20 mouse cellular contexts compared by ENCODE assay signal in the genomic region with DNA sequence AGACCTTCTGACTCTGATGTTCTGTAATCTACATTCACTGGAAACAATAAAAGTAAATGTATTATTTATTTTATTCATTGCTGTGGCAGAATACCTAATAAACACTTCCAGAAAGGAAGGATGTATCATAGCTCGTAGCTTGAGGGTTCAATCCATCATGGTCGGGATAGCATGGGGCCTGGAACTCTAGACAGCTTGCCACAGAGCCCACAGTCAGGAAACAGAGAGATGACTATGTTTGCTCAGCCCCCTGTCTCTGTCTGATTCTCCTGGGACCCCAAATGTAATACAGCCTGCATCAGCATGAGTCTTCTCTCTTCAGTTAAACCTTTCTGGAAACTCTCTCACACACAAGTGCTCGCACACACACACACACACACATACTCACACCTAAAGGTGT.
DNase-seq lines count a peak whose midpoint lies in the region; ATAC-seq and TF ChIP-seq lines count a peak whose summit lies in the region.
"Had no signal": no experiment of that assay in that cellular context is flagged by ENCODE, and none has a peak within 500 bp of the region (broad histone marks: within the 10 kb centered on the region; RNA-seq: fewer than 3 reads in every experiment).

No protein-coding gene starts in this region.

- no peak for TF ChIP-seq CTCF in heart, adult 2 months (IDR thresholded peaks at IDR 0.05)

- ATAC-seq in heart, embryonic 11.5 days (replicated peaks; ENCODE audit: insufficient number of reproducible peaks, low FRiP score, low TSS enrichment), result no peak
- ATAC-seq in lung, embryonic 16.5 days (ENCODE audit: low read depth), result peak; percentile 23; the same call in 1 of the 2 replicates
- ATAC-seq: forebrain, embryonic 14.5 days; hindbrain, embryonic 16.5 days; inflammation-experienced regulatory T-cells, adult 6 months; intestine, postnatal 0 days had no signal

- no peak overlapping the region for H3K4me3 ChIP-seq in heart, adult 2 months
- H3K4me3 ChIP-seq in heart, embryonic 11.5 days (ENCODE audit: low read depth, low read length), result no peak overlapping the region
- no peak overlapping the region for H3K4me3 ChIP-seq in lung, embryonic 16.5 days (ENCODE audit: low read length)
- H3K4me3 ChIP-seq: embryonic facial prominence, embryonic 15.5 days; erythroblast, embryonic 14.5 days; forebrain, embryonic 10.5 days; heart, embryonic 10.5 days; hindbrain, embryonic 12.5 days had no signal

- TF ChIP-seq EP300 in heart, adult 2 months (IDR thresholded peaks at IDR 0.05; ENCODE audit: insufficient read depth, low read depth, low read length), result no peak

- peak overlapping the region; percentile 51 for H3K27ac ChIP-seq in heart, adult 2 months
- H3K27ac ChIP-seq in heart, embryonic 11.5 days (ENCODE audit: low read depth, low read length), result no peak overlapping the region
- no peak overlapping the region for H3K27ac ChIP-seq in lung, embryonic 16.5 days (ENCODE audit: low read length)
- H3K27ac ChIP-seq: embryonic facial prominence, embryonic 15.5 days; forebrain, embryonic 10.5 days; heart, embryonic 10.5 days; hindbrain, embryonic 12.5 days had no signal

- TF ChIP-seq POLR2A in heart, adult 2 months (IDR thresholded peaks at IDR 0.05; ENCODE audit: insufficient read depth, low read depth, low read length), result no peak

- 51% methylated on average over 3 of the region's 3 CpGs for WGBS in heart, adult 2 months
- 80% methylated on average over 3 of the region's 3 CpGs for WGBS in heart, embryonic 11.5 days (ENCODE audit: insufficient replicate concordance)
- 76% methylated on average over 3 of the region's 3 CpGs for WGBS in lung, embryonic 16.5 days

- DNase-seq in heart, adult 2 months, result no peak
- DNase-seq in lung, postnatal 25 days (ENCODE audit: low spot score), result no peak
- DNase-seq in 3T3-L1 (ENCODE audit: low read depth, low spot score) (peak; percentile 61), 416B (ENCODE audit: low read depth) (peak; percentile 41)
- no peak for DNase-seq in retina, postnatal 1 day
- DNase-seq: adrenal gland, postnatal 10 days; cerebellum, adult 11-12 months; cerebellum, adult 9-11 months; cerebellum, postnatal 36 days had no signal

- no peaks in the 10 kb centered on the region for H3K9me3 ChIP-seq in heart, embryonic 11.5 days (replicated peaks; ENCODE audit: control insufficient read depth, low read length)
- H3K9me3 ChIP-seq in lung, embryonic 16.5 days (ENCODE audit: control insufficient read depth, low read length), result no peaks in the 10 kb centered on the region
- H3K9me3 ChIP-seq: embryonic facial prominence, embryonic 15.5 days; forebrain, embryonic 10.5 days; heart, embryonic 10.5 days; hindbrain, embryonic 12.5 days had no signal

- no peak overlapping the region for H3K9ac ChIP-seq in heart, adult 2 months (ENCODE audit: low read depth, low read length)
- no peak overlapping the region for H3K9ac ChIP-seq in heart, embryonic 11.5 days (ENCODE audit: low read depth, low read length)
- H3K9ac ChIP-seq in lung, embryonic 16.5 days (ENCODE audit: low read length), result no peak overlapping the region
- H3K9ac ChIP-seq: embryonic facial prominence, embryonic 15.5 days; hindbrain, embryonic 12.5 days had no signal

- H3K27me3 ChIP-seq in heart, adult 2 months (ENCODE audit: control insufficient read depth, insufficient read depth, low read length), result no peaks in the 10 kb centered on the region
- no peaks in the 10 kb centered on the region for H3K27me3 ChIP-seq in heart, embryonic 11.5 days (ENCODE audit: control insufficient read depth, insufficient read depth, low read length)
- no peaks in the 10 kb centered on the region for H3K27me3 ChIP-seq in lung, embryonic 16.5 days (ENCODE audit: control insufficient read depth, insufficient read depth, low read depth, low read length)
- H3K27me3 ChIP-seq: embryonic facial prominence, embryonic 15.5 days; hindbrain, embryonic 12.5 days had no signal

- intact Hi-C loops in heart, adult 2 months (cut with DNase I), result loop anchor here (1.0 to 2.0 kb wide), 2 partner anchors 65 to 136 kb away; no protein-coding TSS in a partner anchor

- peaks cover 1% of the 10 kb centered on the region; the same call in 1 of the 2 replicates for H3K4me1 ChIP-seq in heart, adult 2 months (ENCODE audit: control insufficient read depth, insufficient read depth, low read length)
- H3K4me1 ChIP-seq in heart, embryonic 11.5 days (ENCODE audit: control insufficient read depth, insufficient read depth, low read length), result no peaks in the 10 kb centered on the region
- no peaks in the 10 kb centered on the region for H3K4me1 ChIP-seq in lung, embryonic 16.5 days (replicated peaks; ENCODE audit: control insufficient read depth, insufficient read depth, low read length)
- H3K4me1 ChIP-seq: embryonic facial prominence, embryonic 15.5 days; forebrain, embryonic 10.5 days; heart, embryonic 10.5 days; hindbrain, embryonic 12.5 days had no signal

- peaks cover 2% of the 10 kb centered on the region; the same call in 1 of the 2 replicates for H3K36me3 ChIP-seq in heart, adult 2 months (ENCODE audit: control insufficient read depth, insufficient read depth, low read length)
- no peaks in the 10 kb centered on the region for H3K36me3 ChIP-seq in heart, embryonic 11.5 days (ENCODE audit: control insufficient read depth, insufficient read depth, low read length)
- H3K36me3 ChIP-seq in lung, embryonic 16.5 days (ENCODE audit: control insufficient read depth, insufficient read depth, low read length), result no peaks in the 10 kb centered on the region
- H3K36me3 ChIP-seq: embryonic facial prominence, embryonic 15.5 days; forebrain, embryonic 10.5 days; heart, embryonic 10.5 days; hindbrain, embryonic 12.5 days had no signal

- H3K79me2 ChIP-seq in heart, adult 2 months (replicated peaks; ENCODE audit: control insufficient read depth, insufficient read depth, low read length), result no peaks in the 10 kb centered on the region

- no peak overlapping the region for H3K4me2 ChIP-seq in heart, embryonic 11.5 days
- no peak overlapping the region for H3K4me2 ChIP-seq in lung, embryonic 16.5 days (ENCODE audit: low read depth, low read length)
- H3K4me2 ChIP-seq: embryonic facial prominence, embryonic 15.5 days; hindbrain, embryonic 12.5 days had no signal

Comparison
In these comparisons a context has a peak if more than half of its experiments do, and no peak if none do; other contexts are left out.
1. DNase-seq: peak in 3T3-L1 (single experiment) and 416B (single experiment); none in heart, adult 2 months (0 of 2), lung, postnatal 25 days (single experiment) and retina, postnatal 1 day (single experiment).